Mouse (Mus musculus) cerebellum, adult 2 months (tissue): Measurements from ENCODE around the gene Sfxn1.

ENCODE experiments used
- CTCF ChIP-seq: fragments of 200-500 bp; IDR thresholded peaks from 2 replicates; pipeline ENCODE4 v1.5.1; 2011; ENCODE audit warnings: low read depth, mild to moderate bottlenecking, control low read depth, low read length, moderate library complexity, borderline replicate concordance; ENCODE audit not compliant: insufficient read depth
- POLR2A ChIP-seq: fragments of 200-500 bp; IDR thresholded peaks from 2 replicates; pipeline ENCODE4 v1.6.1; 2011; ENCODE audit warnings: low read length, control low read depth, borderline replicate concordance; ENCODE audit not compliant: insufficient read depth

DNA sequence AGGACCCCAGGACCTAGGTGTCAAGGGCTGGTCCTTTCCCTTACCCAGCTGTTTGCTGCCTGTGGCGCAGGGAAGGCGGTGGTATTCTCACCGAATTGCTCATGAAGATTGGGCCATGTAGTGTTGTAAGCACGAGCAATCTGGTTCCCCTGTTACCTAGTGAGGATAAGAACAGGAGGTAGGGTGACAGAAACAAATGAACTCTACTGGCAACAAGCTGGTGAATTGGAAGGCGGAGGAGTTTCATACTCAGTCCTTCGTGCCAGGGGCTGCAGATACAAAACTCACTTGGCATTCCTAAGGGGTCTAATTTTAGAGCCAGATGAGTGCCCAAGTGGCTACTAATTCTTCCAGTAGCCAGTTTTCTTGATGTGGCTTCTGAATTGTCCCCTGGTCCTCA lies 4.4 kb downstream of the Sfxn1 start:
- TF ChIP-seq CTCF (no peak), POLR2A (no peak)
